Mouse (Mus musculus) T-helper 17 cell (primary cell): Measurements from ENCODE around the gene Kif18b.

Experiments
- in situ Hi-C, 2 experiments: fragments of 300-600 bp; cut with MboI, MseI; formaldehyde crosslinking; loops; 1 replicate in 1 of 2; 2 replicates in 1 of 2; pipeline ENCODE4 v1.15.1; 2025; ENCODE audit warnings: high pct_unique_total_duplicates in 2 of 2

Gene Kif18b

DNA sequence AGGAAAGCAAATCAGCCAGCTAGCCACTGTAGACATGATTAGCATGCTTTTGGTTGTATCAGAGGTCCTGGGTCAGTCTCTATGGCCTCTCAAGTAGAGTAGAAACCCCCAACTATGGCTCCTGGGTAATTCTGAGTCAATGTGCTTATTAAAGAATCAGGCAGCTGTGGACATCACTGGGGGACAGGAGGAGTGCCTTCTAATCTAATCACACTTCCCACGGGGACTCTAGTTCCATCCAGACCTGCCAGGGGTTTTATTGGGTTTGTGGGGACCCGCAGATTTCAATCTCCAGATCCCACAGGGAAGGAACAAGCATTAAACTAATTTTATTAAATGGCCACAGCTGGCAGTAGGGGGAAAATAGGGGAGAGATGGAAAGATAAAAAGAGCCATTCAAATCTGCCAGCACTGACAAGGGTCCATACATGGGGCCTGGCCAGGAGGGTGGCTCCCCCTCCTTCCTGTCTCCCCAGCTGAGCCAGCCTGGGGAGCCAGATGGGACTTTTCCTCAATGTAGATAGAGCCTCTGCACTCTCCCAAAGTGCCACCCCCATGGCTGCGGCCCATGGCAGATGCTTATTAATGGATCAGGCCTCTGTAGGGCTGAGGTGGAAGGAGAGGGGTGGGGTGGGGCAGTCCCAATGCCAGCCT is 12.7 kb upstream of the Kif18b start:
- in situ Hi-C loops = no loop called here

- in situ Hi-C loops = no loop called here
Observed at GRCm38 (mm10) chr11:102936272-102936671, 11.3 kb upstream of the Kif18b start.

GRCm38 (mm10) chr11:102930672-102931071 is 5.7 kb upstream of the Kif18b start:
- in situ Hi-C loops = no loop called here

DNA sequence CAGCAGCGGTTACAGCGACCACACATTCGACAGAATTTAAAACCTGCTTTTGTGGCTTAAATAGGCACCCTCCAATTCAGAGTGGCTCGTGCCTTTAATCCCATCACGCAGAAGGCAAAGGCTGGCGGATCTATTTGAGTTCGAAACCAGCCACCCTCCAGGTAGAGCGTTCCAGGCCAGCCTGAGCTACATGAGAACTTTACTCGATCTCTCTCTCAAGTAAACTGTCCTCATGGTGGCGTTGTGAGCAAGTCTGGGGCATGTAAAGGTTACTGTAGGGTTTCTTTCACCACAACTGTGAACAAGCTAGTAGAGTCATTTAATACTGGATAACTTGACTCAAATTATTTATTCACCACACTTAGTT is 410 bp upstream of the Kif18b start:
- in situ Hi-C loops = no loop called here

- in situ Hi-C loops = no loop called here
Observed at GRCm38 (mm10) chr11:102921491-102921890, 3.4 kb downstream of the Kif18b start.

DNA sequence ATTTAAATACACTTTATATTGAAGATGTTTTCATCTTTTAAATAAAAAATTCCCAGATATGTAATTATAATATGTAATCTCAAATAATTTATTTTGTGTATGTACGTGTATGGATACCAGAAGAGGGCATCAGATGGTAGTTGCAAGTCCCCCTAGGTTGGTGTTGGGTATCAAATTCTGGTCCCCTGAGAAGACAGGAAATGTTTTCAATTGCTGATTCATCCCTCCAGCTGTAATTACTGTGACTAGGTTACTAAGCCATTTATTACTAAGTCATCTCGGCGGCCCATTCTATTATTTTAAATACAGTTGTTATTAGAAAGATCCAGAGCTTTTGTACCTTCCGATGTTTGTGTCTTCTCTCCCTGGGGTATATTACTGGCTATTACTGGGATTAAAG is 6.8 kb downstream of the Kif18b start:
- in situ Hi-C loops = no loop called here

GRCm38 (mm10) chr11:102915380-102915779 is 9.5 kb downstream of the Kif18b start:
- in situ Hi-C loops = no loop called here

DNA sequence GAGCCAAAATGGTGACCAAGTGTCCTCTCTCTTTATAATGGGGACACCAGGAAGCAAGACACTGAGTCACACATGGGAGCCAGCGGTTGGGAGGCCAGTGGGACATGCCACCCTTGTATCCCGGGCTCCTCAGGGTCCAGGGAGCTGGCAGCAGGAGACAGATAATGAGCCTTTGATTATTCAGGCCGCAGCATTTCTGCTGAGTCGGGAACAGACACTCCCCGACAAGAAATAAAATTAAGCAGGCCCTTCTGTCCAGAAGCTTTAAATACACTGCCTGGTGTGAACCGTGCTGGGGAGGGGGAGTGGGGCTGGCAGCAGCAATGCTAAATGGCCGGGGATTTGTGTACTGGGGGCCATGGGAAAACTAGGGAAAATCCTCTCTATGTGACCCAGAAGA is 13.5 kb downstream of the Kif18b start:
- in situ Hi-C loops = no loop called here

DNA sequence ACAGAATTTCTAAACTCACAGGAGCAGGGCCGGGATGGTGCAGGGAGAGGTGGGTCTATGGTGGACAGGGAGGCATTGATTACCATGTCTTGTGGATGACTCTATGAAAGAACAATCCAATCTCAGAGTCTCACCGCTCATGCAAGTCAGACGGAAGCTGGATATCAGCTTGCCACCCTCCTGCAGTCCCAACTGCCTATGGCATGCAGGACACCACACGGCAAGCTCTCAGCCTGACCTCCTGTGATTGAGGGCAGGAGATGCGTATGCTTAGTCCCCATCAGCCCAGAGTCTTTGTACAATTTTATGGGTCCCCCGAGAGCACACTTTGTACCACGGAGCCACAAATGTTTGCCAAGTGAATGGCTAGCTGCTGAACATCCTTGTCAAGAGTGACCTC is 21.3 kb downstream of the Kif18b start:
- in situ Hi-C loops = no loop called here

- in situ Hi-C loops = no loop called here
Observed at GRCm38 (mm10) chr11:102902107-102902506, 22.8 kb downstream of the Kif18b start.

DNA sequence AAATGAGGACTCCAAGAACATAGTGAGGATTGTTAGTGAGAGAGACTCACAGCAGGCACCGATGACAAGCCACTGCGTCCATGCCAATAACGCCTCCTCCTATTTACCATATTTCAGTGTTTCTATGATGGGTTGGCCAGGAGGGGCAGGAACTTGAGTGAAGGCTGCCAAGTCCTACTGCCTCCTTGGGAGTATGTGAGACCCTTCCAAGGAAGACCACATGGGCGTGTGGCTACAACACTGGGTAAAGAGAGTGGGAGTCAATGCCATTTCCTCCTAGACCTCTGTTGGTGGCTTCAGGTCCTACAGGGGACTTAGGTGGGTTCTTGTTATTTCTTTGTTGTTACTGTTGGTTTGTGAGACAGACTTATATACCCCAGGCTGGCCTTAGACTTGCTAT is 23.7 kb downstream of the Kif18b start:
- in situ Hi-C loops = no loop called here

DNA sequence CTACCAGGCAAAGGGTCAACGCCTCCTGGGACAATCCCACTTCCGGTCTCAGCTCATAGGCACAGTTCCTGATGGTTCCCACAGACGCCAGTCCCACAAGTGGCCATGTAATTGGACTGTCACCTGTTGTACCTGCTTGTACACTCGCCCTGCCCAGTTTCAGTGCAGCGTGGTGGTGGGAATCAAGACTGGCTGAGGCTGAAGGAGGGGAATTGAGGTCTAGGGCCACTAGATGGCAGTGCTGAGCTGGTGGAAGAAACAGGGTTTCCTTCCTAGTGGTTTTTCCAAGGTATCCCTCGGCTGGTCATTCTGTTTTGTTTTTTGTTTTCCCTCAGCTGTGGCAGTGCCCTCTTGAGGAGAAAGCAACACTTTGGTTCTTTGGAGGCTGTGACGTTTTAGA is 24.2 kb downstream of the Kif18b start, which contains the start of gene Gfap:
Gene Gfap, minus strand, starts transcription at position 150 of the 400 bp plus-strand sequence.
- in situ Hi-C loops = no loop called here

DNA sequence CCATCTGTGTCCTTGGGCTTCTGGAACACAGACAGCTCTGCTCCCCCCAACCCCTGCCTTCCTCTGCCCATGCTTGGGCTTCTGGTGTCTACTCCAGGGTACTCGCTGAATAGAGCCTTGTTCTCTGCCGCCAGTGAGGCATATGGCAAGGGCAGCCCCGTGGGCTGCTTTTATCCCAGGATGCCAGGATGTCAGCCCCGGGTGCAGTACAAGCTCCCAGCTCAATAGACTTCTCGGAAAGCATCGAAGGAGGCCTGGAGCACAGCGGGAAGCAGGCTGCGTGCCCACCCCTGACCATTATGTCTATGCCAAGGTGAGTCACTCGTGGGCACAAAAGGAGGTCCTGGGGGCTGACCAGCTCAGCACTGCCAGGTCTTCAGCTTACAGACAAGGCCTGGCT is 26.5 kb downstream of the Kif18b start:
- in situ Hi-C loops = loop anchor here (5.0 kb wide), 1 partner anchor 94 kb away; no protein-coding TSS in a partner anchor

DNA sequence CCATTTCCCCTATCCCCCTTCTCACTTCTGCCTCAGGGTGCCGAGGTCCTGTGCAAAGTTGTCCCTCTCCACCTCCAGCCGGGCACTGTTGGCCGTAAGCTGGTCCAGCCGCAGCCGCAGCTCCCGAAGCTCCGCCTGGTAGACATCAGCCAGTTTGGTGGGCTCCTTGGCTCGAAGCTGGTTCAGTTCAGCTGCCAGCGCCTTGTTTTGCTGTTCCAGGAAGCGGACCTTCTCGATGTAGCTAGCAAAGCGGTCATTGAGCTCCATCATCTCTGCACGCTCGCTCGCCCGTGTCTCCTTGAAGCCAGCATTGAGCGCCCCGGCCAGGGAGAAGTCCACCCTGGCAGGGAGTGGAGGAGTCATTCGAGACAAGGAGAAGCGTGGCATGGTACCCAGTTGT is 28.3 kb downstream of the Kif18b start:
- in situ Hi-C loops = loop anchor here (5.0 kb wide), 1 partner anchor 96 kb away; no protein-coding TSS in a partner anchor

DNA sequence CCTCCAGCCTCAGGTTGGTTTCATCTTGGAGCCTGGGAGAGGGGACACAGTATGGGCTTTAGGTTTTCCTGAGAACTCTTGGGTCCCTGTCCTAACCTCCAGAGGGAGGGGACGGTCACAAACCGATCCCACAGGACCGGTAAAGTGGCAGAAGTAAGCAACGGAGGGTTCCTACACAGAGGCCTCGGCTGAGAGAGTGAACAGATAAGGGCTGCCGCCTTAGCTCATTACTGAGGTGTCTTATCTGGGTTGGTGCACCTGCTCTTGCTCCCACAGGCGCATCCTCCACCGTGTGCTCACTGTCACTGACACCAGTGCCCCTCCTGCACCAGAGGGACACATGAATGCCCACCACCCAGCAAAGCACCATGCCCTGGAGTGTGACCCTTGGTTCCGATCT is 29.1 kb downstream of the Kif18b start:
- in situ Hi-C loops = loop anchor here (5.0 kb wide), 1 partner anchor 97 kb away; no protein-coding TSS in a partner anchor

DNA sequence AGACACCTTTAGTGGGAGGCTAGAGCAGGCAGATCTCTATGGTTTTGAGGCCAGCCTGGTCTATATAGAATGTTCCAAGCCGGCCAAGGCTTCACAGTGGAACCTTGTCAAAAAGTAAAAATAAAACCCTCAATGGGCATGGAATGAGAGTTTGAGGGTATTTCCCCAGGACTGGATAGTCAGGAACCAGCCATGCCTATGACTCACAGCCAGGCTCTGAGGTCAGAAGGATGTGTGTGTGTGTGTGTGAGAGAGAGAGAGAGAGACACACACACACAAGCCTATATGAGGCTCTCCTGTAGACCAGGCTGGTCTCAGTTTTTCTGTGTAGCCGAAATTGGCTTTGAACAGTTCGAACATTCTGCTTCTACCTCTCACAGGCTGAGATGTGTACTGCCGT is 30.2 kb downstream of the Kif18b start:
- in situ Hi-C loops = loop anchor here (5.0 kb wide), 1 partner anchor 98 kb away; no protein-coding TSS in a partner anchor

DNA sequence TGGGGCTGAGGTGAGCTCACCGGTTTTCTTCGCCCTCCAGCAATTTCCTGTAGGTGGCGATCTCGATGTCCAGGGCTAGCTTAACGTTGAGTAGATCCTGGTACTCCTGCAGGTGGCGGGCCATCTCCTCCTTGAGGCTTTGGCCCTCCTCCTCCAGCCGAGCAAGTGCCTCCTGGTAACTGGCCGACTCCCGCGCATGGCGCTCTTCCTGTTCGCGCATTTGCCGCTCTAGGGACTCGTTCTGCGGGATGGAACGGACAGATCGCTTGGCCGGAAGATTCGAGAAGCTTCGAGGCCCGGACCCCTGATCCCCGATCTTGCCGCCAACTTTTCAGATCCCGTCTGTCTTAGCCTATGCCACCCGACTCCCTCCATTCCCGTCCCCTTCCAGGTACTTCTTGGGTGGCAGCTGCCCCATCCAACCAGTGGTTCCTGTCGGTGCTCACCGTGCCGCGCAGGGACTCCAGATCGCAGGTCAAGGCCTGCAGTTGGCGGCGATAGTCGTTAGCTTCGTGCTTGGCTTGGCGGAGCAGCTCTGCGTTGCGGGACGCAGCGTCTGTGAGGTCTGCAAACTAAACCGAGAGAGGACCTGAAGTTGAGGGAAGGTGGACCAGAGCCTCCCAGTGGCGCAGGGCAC is 31.8 kb downstream of the Kif18b start:
- in situ Hi-C loops = no loop called here

DNA sequence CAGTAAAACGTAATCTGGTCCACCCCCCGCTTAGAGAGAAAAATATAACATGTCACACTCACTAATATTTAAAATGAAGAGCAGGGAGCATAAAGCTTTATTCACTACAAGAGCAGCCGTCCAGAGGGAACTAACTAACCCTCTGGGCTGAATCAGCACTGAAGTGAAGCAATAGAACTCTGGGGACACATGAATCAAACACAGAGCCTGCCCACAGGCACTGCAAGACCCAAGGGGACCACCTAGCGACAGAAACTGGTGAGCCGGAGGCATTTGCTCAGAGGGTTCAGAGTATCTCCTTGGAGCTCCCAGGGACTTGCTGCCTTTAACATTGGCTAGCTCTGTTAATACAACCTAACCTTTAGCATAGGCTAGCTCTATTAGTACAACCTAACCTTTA is 34.8 kb downstream of the Kif18b start:
- in situ Hi-C loops = no loop called here

- in situ Hi-C loops = loop anchor here in 1 of 2 experiments (10.0 kb wide), 1 partner anchor 1233 kb away; no protein-coding TSS in a partner anchor
Observed at GRCm38 (mm10) chr11:102888135-102888534, 36.8 kb downstream of the Kif18b start.

- in situ Hi-C loops = loop anchor here in 1 of 2 experiments (10.0 kb wide), 1 partner anchor 1233 kb away; no protein-coding TSS in a partner anchor
Observed at GRCm38 (mm10) chr11:102887433-102887832, 37.5 kb downstream of the Kif18b start.

GRCm38 (mm10) chr11:102884616-102885219 is 40.2 kb downstream of the Kif18b start, which contains the start of gene Fam187a:
Gene Fam187a (plus strand): TSS chr11:102885169.
- in situ Hi-C loops = loop anchor here in 1 of 2 experiments (10.0 kb wide), 1 partner anchor 1230 kb away; no protein-coding TSS in a partner anchor
